Mouse (Mus musculus) spleen, adult 2 months (tissue): ENCODE measurements around the gene Hoxa7.

Experiments used
- CTCF ChIP-seq: fragments of 200-500 bp; IDR thresholded peaks from 2 replicates; pipeline ENCODE4 v1.5.1; 2011; ENCODE audit warnings: mild to moderate bottlenecking, inconsistent platforms; ENCODE audit not compliant: insufficient read depth, insufficient read length, insufficient replicate concordance; ENCODE audit errors: extremely low read depth
- POLR2A ChIP-seq: fragments of 200-500 bp; IDR thresholded peaks from 2 replicates; pipeline ENCODE4 v1.6.1; 2011; ENCODE audit warnings: low read depth, low read length, inconsistent platforms

DNA sequence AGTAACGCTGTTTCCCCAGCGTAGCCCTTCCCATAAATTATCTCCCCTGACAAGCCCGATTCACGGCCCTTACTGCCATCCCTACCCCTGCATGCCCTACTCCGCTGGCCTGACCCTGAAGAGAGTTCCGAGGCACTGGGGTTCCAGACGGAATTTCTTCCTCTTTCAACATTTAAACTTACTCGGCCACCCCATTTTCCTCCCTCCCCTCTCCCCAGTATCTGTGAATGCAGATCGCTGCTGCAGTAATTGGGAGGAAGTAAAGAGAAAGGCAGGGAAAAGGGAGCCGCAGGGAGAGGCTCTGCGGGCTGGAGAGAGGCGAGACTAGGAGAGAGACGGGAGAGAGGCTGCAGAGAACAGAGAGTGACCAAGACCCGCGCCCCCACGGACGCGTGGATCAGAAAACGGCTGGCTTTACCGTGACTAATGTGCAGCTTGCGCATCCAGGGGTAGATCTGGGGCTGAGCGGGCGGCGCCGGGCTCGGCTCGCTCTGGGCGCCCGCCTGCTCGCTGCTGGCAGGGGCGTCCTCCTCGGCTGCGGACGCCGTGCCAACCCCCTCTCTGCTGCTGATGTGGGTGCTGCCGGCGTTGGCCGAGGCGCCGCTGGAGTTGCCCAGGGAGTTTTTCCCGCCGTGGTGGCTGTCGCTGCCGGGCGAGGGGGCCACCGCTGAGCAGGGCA lies 18.1 kb downstream of the Hoxa7 start:
- no peak for TF ChIP-seq CTCF
- TF ChIP-seq POLR2A = no peak
